Mouse (Mus musculus) liver, embryonic 14.5 days (tissue): ENCODE data around the gene Cdkl1.

Experiments used
- CTCF ChIP-seq: IDR thresholded peaks from 2 replicates; pipeline ENCODE4 v1.5.1; 2016; ENCODE audit warnings: antibody characterized with exemption, low read depth, control low read depth
- EP300 ChIP-seq: IDR thresholded peaks from 2 replicates; pipeline ENCODE4 v1.6.1; 2016; ENCODE audit warnings: antibody characterized with exemption, low read depth

DNA sequence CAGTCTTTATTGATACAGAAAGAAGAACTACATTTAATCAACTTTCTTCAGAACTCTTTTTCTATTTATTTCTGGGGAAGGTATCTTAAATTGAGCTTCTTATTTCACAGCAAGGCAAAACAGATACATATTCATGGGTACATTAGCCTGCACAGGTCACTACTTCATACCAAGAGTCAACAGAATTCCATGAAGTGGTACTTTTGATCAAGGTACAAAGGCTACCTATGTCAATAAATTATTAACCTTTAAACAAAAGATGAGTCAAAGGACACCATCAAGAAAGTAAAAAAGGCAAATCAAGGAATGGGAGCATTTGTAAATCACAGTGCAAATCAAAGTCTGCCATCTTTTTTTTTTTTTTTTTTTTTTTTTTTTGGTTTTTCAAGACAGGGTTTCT lies 77.4 kb downstream of the Cdkl1 start:
- no peak for TF ChIP-seq CTCF
- no peak for TF ChIP-seq EP300
